Mouse (Mus musculus) lung, postnatal 10 days (tissue): Measurements from ENCODE around the gene Naa25.

ENCODE experiments used
- DNase-seq: peaks from one replicate; pipeline ENCODE4 v3.0.0; 2021

The Naa25 gene

GRCm38 (mm10) chr5:121393402-121393801 lies 4.3 kb upstream of the Naa25 start:
- no peak for DNase-seq

DNA sequence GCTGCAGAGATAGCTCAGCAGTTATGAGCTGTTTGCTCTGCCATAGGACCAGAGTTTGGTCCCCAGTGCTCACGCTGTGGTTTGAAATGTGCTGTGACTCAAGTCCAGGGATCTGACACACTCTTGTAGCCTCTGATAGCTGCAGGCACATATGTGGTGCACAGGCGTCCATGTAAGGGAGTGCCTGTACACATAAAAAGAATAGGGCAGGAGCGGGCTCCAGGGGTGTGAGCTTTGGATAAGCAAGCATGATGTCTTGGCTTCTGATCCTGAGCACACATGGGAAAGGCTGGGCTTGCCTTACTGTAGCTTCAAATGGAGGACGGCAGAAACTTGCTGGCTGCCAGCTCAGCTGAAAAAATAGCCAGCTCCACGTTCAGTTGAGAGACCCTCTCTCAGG lies 2.1 kb upstream of the Naa25 start:
- DNase-seq: no peak

GRCm38 (mm10) chr5:121398146-121398964 lies 619 bp downstream of the Naa25 start:
- DNase-seq: no peak

GRCm38 (mm10) chr5:121398965-121399462 lies 1.3 kb downstream of the Naa25 start:
- DNase-seq: no peak

GRCm38 (mm10) chr5:121399540-121399939 lies 1.8 kb downstream of the Naa25 start:
- DNase-seq: no peak

DNA sequence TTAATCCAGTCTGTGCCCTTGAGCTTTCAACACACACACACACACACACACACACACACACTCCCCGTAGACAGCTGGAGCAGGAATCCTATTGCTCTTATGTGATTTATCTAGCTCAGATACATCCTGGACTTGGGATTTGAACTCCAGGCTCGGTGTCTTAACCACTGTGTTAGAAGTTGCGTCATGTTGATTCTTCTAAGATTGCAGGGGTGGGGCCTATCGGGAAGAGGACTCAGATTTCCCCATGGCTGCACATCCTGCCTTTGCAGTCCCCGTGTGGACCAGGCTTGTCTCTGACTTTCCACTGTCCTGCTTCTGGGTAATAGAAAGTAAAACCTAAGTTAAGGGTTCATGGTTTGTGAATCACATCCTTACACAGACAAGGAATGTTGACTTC lies 2.3 kb downstream of the Naa25 start:
- no peak for DNase-seq

GRCm38 (mm10) chr5:121400849-121401248 lies 3.1 kb downstream of the Naa25 start:
- DNase-seq: no peak

GRCm38 (mm10) chr5:121407856-121408255 lies 10.1 kb downstream of the Naa25 start:
- no peak for DNase-seq

DNA sequence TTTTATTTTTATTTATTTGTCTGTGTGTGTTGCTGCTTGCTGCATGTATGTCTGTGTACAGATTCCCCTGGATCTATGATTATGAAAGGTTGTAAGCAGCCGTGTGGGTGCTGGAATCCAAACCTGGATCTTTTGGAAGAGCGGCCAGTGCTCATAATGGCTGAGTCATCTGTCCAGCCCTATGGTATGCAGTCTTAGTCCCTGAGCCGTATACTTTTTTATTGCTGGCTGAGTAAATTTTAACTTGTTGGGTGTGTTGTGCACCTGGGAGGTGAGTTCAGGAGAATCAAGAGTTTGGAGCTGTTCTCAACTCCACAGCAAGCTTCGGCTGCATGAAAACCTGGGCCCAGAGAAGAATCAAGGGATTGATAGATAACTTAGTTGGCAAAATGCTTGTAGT lies 13.2 kb downstream of the Naa25 start:
- DNase-seq: no peak

- no peak for DNase-seq
Observed at GRCm38 (mm10) chr5:121420721-121421120, 23.0 kb downstream of the Naa25 start.

- no peak for DNase-seq
Observed at GRCm38 (mm10) chr5:121422787-121423186, 25.1 kb downstream of the Naa25 start.

DNA sequence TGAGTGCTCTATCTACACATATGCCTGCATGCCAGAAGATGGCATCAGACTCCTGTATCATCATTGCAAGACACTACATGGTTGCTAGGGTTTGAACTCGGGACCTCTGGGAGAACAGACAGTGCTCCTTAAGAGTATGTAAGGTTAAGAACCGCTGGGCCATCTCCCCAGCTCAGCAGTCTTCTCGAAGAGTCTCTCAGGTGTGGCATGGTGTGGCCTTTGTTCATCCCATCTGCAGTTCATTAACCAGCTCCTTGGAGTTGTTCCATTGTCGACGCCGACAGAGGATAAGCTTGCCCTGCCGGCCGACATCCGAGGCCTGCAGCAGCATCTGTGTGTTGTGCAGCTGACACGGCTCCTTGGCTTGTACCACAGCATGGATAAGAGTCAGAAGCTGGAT lies 25.6 kb downstream of the Naa25 start:
- no peak for DNase-seq

GRCm38 (mm10) chr5:121428954-121429353 lies 31.2 kb downstream of the Naa25 start:
- DNase-seq: no peak

DNA sequence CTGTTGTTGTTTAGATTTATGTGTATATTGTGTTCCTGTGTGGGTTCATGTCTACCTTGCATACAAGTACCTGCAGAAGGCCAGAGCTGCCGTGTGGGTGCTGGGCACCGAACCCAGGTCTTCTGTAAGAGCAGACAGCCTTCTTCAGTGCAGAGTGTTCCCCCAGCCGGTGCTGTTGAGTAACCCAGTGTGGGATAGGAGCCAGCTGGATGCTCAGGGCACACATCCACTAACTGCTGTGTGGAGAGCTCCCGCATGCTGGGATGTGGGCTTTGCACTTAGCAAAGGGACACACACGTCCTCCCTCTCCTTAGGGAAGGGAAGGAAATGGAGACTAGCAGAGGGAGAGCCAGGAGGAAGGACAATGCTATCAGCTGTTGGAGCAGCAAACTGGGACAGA lies 40.4 kb downstream of the Naa25 start:
- DNase-seq: peak; percentile 57

- no peak for DNase-seq
Observed at GRCm38 (mm10) chr5:121438756-121439155, 41.0 kb downstream of the Naa25 start.

DNA sequence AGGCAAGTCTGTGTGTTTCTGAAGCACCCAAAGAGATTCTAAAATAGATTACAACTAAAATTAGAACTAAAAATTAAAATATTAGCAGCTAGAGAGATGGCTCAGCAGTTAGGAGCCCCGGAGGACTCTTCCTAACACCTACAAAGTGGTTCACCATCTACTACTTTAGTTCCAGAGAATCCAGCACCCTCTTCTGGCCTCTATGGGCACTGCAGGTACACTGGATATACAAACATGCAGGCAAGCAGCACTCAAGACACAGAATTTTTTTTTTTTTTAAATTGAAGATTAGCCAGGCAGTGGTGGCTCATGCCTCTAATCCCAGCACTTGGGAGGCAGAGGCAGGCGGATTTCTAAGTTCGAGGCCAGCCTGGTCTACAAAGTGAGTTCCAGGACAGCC lies 45.8 kb downstream of the Naa25 start:
- peak; percentile 64 for DNase-seq

DNA sequence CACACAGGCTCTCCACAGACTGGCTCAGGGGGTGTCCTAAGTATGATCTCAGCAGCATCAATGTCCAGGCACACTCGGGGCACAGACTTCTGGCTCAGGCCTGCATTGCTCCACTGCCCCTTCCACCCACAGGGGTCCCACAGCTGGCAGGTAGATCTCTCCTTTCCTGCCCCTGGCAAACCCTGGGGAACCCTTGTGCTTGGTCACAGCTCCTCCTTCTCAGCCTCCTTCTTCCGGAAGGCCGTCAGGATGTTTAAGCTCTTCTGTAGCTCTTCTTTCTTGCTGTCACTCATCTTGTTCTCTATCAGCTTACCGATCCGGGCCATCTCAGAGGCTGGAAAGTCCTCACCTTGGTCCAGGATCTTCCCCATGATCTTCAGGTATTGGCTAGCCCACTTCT lies 47.1 kb downstream of the Naa25 start:
- DNase-seq: no peak

- no peak for DNase-seq
Observed at GRCm38 (mm10) chr5:121448450-121448849, 50.7 kb downstream of the Naa25 start.

- DNase-seq: peak; percentile 81
Observed at GRCm38 (mm10) chr5:121449976-121450375, 52.2 kb downstream of the Naa25 start.

- DNase-seq: no peak
Observed at GRCm38 (mm10) chr5:121450476-121450875, 52.7 kb downstream of the Naa25 start.

DNA sequence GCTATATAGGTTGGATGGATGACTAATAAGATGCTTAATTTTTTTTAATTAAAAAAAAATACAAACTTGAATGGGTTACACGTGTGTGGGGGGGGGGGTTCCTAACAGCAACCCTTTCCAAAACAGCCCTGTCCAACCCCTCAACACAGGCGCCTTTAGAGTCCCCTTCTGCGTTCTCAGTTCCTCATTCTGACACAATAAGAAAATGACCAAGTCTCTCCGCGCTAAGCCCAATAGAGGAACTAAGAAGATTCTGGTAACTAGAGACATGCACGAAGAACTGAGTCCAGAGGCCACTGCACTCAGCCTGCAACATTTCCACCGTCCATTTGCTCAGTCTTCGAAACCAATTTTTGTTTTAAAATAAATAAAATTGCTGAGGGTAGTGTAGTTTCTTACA lies 53.5 kb downstream of the Naa25 start:
- no peak for DNase-seq

DNA sequence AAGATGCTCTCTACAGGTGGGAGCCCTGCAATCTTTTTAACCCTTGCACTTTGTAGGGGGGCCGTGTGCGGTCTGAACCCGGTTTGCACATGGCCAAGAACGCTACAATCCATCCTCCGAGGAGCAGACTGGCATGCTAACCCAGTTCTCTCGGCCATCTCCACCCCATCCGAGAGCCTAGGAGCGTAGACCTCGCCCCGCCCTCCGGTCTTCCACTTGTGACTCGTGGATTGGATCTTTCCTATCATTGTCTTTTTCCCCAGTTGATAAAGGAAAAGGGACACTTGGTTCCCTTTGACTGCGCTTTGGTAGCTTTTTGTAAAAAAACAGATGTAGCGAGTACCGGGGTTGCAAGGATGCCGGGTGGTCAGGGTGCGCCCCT lies 53.9 kb downstream of the Naa25 start, which contains the start of gene Tmem116:
Gene Tmem116 (plus strand): TSS at position 250 of the 382 bp plus-strand sequence.
- peak; percentile 51 for DNase-seq

DNA sequence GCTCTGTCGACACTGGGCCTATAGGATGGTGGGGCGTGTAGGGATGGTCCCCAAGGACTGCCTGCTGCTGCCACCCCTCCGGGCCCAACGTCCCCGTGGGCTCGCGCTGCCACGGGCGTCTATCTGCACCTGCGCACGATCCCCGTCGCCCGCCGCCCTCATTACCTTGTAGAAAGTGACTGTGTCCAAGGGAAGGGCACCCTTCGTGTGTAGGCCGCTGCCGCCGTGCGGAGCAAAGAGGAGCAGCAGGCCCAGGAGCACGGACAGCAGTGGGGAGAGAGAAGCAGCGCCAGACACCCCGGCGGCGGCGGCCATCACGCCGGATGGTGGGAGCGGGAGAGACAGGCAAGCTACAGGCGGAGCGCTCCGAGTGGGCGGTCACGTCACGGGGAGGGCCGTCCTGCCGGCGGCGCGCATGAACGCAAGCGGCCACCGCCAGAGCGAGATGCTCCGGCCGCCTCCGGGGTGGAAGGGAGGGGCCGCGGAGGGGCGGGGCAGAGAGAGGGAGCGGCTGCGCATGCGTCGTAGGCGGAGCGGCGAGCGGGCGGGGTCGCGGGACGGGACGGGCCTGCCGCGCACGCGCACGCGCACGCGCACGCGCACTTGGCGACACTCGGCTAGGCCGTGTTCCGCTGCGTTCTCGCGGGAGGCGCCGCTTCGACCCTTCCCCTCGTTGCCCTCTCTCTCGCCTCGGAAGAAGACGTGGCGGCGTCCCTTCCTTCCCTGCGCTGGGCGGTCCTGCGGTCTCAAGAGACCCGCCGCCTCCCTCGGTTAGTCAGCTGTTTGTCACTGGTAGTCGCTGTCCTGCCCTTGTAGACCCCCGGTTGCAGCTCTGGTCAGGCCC lies 54.5 kb downstream of the Naa25 start, which contains the start of gene Erp29:
Gene Erp29 (minus strand): TSS at position 481 of the 844 bp plus-strand sequence.
- peak; percentile 98 for DNase-seq

DNA sequence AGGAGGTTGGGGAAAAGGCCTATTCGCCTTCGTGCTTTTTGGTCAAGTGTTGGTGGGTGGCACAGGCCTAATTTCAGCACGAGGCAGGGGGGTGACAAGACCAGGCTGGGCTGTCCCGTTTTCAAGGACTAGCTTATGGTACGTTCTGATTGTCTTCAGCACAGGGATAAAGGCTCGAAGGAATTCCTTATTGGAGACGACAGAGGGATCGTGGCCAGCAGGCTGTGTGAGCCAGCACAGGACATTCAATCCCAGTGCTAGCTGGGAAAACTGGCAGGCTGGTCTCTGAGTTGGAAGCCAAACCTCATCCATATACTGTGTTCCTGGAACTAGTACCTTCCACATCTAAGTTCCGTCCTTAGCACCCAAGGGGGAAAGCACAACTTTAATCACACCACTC lies 55.2 kb downstream of the Naa25 start:
- DNase-seq: peak; percentile 71
